Mouse (Mus musculus) heart, postnatal 0 days (tissue): ENCODE measurements at regions not wholly inside any gene's neighbourhood (a gene's known extent, or its start where the extent isn't known, plus 50 kb on each side); places are given as distances from the start of the nearest gene placed in this dataset.

Experiments used
- CTCF ChIP-seq: IDR thresholded peaks from 2 replicates; pipeline ENCODE4 v1.5.1; 2016; ENCODE audit warnings: antibody characterized with exemption, control low read depth, low read depth
- EP300 ChIP-seq: IDR thresholded peaks from 2 replicates; pipeline ENCODE4 v1.6.1; 2016; ENCODE audit warnings: antibody characterized with exemption, low read depth

- no peak for TF ChIP-seq CTCF
- TF ChIP-seq EP300 = no peak
Observed at GRCm38 (mm10) chr10:96502090-96502728, 114.6 kb upstream of the Btg1 start.
